Mouse (Mus musculus): Measurements from ENCODE around the gene Slc37a1.
A peak's percentile ranks its signal among the peaks of the same experiment; 100 is the strongest.

The Slc37a1 gene

DNA sequence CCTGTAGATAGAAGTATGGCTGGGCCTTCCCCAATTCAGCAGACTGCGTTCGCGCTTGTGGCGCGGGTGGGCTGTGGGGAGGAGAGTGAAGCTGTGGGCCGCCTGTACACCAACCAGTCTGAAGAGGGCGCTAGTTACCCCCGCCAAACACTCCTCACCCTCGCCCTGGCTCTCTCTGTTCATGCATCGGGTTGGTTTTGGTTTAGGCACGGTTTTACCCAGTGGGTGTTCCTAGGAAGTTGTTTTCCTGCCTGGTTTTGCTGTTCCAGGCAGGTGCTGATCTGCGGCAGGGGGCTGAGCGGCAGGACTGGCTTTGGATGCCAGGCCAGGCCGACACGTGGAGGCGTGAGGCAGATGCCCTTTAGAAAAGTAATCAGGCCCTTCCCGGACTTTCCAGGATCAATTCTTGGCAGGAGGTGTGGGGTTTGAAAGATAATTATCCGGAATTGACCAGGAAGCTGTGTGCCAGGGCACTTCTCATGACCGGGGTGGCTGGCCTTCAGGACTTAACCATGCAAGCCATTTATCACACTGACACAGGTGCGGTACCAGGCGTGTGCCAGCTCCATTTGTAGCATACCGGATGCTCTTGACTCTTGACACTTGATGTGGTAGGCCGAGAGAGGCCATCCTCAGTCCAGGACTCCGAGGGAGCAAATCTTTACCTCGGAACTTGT is 8.8 kb downstream of the Slc37a1 start:
- peak; percentile 33 for DNase-seq

DNA sequence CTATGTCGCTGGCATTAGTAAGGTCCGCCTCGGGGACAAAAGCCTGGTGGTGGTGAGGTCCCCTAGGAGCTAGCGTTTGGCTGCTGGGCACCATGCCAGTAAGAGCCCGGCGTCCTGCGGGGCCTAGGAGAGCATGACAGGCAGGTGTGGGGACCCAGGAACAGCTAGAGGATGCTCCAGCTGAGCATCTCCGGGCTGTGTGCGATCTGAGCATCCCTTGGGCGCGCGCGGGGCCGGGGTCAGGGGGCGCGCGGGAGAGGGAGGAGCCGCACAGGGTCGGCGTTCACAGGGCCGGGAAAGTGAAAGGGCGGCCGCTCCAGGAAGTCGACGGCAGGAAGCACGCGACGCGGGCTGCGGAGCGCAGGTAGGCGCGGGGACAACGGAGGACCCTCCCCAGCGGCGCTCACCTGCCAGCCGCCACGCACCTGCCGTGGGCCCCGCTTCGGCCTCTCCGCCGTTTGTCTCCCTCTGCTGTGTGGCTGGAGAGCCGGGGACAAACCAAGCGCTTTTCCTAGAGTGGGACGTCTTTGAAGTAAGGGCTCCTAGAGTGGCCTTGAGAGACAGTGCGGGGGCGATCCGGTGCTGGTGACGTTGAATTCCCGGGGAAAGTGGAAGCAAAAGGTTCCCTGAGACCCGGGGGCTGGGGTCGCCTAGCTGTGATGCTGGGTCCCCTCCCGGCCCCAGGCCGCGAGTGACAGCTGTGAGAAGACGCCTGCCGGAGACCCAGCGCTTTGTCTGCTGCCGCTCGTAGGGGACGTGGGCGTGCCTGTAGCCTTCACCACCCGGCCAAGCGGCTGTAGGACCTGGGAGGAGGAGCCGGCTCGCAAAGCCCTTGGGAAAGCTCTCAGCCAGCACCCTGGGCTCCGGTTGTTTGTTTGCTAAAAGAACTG is 9.5 kb downstream of the Slc37a1 start:
- DNase-seq, result peak; percentile 83

DNA sequence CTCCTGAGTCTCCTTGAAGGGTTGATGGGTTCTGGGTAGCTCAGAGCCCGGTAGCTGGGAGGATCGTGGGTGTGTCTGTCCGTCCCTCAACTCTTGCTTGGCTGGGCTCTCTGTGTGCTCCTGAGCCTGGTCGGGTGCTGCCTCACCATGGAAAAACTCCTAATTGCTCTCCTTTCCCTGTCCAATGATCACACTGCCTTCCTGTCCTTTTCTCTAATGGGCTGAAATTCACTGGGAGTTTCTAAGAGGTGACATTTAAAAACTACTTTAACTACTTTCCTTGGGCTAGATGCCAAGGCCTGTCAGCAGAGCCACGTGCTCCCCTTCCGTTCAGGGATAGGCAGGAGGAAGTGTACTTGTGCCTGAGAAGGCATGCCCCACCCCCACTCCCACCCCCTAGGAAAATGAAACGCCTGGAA is 10.9 kb downstream of the Slc37a1 start:
- DNase-seq, result peak; percentile 69

DNA sequence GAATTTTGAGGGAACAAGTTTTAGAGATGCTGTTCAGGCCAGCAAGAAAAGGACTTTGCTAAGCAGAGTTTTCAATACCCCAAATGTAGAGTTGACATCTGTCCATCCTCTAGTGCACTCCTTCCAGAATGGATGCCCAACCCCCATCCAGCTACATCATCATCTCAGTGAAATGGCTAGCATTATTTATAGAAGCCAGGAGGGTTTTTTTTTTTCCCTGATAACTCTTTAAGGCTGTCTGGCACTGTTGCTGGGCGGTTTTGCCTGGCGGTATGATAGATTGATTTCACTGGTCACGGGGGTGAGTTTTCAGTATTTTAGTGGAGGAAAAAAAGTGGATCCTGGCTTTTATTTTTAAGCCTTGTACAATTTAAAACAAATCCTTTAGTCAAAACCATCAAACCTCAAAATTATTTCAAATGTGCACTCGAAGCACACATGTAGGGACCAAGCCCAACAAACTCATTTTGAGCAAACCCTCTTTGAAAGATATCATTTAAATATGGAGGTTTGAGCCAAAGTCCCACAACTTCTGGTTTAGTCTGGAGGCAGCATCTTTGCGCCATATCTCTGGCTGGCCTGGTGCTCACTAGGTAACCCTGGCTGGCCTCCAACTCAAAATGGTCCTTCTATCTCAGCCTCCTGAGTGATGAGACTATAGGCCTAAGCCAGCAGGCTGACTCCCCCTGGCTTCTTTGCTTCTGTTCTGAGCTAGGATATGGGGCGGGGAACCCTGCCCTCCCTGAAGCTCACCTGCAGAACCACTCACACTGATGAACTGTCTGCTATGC is 12.0 kb downstream of the Slc37a1 start:
- DNase-seq, result no peak

DNA sequence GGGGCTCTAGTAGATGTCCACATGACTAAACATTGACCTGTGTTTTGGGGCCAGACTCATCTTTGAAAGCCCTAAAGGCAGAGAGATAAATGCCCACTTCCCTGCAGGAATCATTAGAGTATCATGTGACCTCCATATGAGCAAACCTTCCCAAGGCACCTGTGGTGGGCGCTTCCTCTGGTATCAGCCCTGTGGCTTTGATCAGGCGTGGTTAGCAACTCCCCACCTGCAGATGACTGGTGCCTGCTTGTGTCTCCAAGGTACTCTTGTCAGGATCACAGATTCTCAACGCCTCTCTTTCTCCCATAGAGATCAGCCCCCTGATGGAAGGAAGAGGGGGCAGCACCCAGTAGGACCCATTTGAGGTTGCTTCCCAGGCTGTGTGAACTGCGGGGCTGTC is 13.4 kb downstream of the Slc37a1 start:
- no peak for DNase-seq

DNA sequence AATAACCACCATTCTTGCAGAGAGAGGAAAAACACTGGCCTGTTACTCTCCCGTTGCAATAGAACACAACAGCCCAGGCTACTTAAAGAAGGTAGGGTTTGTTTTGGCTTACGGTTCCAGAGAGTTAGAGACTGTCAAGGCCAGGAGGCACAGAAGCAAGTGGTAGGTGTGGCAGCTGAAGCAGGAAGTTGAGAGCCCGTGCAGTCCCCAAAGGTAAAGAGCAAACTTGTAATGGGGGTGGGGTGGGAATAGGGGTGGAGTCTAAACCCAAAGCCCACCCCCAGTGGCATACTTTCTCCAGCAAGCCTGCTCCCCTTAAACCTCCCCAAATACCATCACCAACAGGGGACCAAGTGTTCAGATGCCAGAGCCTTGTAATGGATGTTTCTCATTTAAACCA is 14.1 kb downstream of the Slc37a1 start:
- no peak for DNase-seq

DNA sequence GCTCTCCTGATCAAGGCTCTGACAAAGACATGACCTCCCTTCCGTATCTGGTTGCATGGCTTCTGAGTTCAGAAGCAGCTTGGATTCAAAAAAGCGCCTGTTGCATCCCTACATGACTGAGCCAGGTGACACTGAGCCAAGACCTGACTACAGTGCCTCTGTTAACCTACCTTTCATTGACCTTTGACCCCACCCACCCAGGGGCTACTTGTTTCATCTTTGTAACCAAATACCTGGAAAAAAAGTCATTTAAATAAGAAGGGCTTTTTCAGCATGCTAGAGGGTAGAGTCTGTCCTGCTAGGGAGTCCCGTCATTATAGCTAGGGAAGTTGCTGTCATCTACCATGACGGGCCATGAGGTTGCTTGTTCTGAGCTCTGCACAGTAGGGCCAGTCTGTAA is 16.8 kb downstream of the Slc37a1 start:
- DNase-seq, result no peak

DNA sequence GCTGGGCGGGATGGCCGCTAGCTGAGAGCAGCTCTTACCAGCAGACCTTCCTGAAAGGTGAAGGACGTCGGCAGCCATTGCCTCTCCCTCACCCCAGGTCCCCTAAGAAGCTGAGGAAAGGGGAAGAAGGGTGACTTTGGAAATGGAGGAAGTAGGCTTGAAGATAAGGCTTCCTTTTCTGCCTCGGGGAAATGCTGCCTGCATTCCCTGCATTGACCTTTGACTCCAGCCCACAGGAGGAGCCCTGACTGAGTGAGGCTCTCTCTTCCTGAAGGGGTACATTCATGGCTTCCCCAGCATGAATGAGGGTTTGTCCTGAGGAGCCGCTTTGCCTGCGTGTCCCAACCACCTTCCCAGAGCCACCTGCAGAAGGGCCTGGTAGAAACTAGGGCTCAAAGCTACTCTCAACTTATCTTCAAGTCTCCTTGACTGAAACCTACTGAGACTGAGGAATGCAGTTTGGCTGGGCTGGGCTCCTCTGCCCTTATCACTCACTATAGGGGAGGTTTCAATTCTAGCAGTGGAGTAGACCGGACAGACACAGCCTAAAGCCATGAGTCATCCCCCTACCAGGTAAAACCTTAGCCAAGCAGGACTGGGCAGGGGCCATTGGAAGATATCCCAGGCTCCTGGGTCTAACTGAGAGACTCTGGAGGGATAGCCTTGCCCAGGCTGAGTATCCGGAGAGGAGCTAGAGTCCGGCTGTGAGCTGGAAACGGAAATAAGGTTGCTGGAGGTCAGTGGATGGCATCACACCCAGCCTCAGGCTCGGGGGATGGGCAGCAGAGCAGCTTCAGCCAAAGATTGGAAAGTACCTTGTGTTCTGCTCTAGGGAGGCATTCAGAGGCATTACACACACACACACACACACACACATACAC is 18.5 kb downstream of the Slc37a1 start:
- DNase-seq, result no peak

DNA sequence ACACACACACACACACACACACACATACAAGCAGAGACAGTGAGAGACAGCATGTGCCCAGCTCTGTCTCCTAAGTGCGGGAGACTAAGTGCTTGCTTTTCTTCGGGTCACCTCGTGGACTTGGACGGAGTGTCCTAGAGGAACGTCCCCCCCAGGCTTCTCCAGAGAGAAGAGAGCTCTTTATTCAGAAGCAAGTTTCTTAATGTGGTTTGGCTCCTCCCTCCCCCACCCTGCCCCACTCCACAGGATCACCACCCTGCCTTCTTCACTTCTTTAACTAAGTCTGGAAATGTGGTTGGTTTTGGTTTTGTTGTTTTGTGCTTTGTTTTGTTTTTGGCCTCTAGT is 19.2 kb downstream of the Slc37a1 start:
- no peak for DNase-seq

DNA sequence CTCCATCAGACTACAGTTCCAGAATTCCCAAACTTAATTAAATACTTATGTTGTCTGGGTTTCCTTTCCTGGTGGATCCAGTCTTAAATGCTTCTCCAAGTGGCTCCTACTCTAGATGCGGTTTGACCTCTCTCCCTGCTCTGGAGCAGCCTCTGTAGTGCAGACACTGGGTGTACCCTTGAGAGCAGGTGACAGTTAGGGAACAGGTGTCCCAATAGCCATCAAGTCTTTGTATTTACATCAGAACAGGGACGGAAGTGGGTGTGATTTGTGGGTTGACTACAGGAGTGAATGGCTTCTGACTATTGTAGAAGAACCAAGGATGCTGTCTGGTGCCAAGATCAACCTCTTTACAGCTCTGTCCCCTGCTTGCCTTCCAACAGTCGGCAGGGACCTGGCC is 21.2 kb downstream of the Slc37a1 start:
- DNase-seq, result no peak

DNA sequence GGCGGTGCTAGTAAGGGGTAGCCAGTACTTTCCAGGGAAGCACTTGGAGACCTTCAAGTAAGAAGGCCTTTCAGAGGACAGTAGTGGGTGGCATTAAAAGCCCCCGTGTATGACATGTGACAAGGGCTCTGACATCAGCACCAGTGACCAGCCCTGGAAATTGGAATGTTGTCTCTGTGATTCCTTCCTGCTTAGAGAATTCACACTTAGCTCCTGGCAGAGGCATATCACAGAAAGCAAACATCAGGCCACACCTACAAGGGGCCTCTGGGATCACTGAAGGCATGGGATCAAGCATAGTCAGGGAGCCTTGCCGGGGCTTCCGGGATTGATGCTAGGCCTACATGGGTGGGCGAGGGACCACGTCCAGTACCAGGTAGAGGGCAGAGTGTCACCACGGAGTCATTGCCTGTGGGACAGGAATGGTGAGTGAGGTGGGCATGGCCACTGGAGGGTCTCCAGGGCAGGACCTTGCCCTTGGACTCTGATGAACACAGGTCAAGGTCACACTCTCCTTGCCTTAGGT is 21.8 kb downstream of the Slc37a1 start:
- DNase-seq, result no peak

DNA sequence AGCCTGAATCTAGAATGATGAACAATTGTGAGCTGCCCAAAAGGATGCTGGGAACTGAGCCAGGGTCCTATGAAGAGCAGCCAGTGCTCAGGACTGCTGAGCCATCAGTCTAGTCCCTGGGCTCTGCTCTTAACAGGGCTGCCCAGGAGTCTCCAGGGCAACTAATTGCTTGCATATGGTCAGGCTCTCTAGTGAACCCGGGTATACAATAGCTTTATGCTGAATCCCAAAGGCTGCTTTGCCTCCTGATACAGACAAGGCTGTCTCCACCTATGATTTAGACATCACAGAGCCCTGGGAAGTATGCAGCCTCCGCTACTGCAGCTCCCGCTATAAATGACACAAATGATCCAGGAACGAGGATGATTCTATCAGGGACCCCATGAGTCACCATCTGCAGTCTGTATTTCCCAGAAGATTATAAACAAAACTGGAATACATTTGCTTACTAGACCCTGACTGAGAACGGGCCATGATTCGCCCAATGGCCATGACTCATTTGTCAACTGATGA is 22.7 kb downstream of the Slc37a1 start:
- DNase-seq, result no peak

DNA sequence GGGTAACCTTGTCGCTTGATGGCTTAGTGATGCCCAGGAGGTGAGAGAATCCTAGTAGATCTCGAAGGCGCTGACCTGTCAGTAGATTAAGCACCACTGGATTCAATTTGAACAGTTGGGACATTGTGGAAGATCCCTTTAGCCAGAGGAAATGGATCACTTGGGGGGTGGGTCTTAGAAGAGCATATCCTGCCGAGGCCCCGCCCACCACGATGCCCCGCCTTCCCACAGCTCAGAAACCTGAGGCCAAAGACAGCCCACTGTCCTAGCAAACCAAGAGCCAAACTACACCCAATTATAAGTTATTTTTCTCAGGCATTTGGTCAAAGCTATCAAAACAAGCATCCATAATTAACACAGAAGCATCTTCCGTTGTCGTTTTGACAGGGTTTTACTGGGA is 24.5 kb downstream of the Slc37a1 start:
- no peak for DNase-seq

DNA sequence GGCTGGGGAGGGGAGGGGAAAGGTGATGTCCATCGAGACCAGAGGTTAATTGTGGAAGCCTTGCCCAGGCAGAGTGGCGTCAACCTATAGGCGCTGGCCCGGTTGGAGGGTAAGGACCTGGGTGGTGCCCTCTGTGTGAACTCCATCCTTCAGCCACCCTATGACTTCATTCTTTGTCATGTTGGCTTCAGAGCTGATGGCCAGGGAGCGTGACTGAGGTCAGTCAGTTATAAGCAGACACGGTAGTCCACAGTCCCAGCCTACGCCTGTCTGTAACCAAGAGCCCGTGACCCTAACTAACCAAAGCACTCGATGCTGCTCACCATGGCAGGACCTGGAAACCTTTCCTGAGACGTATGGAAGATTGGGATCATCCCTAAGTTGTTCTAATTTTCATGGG is 26.1 kb downstream of the Slc37a1 start:
- no peak for DNase-seq

DNA sequence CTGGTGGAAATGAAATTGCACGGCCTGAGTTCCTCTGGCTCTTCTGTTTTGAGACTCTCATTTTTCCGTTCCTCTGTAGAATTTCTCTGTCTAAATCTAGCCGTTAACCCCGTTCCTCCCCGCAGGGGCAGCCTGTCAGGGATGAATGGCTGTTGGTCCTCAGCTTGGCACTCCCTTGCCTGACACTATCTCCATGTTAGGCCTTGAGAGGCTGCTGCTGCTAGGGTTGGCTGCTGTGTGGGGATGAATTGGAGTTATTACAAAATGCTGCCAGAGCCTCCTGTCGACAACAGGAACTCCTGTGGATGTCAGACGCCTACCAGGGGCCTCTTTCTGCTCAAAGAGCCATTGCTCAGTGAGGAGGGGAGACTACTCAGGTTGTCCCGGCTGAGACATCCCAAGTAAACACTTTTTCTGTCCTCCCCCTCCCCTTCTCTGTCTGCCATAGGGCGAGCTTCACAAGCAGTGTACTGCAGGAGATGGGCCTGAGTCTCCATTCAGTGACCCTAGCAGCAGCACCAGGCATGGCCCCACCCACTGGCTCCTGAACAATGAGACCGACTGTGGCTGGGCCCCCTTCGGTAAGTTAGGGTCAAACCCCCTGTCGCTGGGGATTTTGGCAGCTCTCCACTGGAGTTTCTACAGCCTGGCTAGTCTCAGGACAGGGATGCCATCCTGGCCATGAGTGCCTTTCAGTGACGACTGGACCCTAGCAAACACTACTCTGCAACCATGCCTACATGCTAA is 28.6 kb downstream of the Slc37a1 start:
- DNase-seq, result no peak

DNA sequence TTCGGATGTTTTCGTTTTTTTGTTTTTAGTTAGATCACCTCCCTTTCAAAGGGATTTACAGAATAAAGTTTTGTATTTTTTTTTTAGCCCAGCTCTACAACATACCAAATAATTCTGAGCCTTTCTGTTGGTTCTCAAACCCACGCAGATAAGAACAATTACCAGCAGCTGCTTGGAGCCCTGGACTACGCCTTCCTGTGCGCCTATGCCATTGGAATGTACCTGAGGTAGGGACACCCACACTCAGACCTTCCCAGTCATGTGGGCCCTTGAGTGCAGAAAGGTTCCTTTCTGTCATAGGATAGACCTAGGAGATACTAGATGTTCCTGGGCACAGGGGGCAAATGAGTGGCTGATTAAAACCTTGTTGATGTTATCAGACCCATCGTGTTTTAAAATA is 29.4 kb downstream of the Slc37a1 start:
- no peak for DNase-seq

DNA sequence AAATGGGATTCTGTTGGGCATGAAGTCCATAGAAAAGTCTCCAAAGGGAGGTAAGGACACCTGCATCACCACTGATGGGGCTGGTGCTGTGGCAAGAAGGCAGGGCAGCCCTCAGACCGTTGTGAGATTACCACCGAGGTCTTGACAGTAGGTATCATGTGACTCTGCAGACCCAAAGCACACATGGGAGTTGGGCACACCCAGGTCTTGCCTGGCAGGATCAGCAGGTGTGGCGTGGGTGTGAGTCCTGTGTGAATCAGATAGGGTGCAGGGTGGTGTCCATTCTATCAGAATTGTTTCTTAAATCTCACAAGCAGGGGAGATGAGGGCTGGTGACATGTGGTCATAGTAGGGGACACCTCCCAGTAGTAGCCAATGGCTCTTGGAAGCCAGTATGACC is 30.4 kb downstream of the Slc37a1 start:
- DNase-seq, result no peak

DNA sequence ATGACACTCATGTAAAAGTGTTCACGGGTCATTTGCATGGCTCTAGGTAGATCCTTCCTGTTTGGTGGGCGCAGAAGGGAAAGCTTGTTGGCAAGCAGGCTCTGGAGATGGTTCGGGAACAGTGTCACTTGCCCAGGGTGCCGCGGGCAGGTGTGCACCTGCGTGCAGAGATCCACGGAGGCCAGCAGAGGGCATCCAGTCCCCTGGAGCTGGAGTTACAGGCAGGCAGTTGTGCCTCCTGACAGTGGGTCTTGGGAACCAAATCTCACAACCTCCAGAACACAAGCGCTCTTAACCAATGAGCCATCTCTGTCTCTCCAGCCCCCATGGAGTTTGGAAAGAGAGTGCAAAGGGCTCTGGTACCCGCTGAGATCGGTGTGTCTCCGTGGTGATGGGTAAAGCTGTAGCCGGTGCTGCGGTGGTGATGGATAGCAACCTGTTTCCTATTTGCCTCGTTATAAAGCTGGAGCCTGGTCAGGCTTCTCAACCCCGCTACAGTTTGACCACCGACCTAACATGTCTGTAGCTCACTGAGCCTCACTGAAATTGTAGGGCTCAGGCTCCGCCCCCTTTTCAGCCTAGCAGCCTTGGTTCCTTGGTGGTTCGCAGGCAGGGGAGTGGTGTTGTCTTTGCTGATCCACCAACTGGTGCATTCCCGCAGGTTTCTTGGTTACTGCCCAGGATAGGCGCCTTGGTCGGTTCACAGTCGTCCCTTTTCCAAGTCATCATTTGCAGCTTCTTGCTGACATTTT is 31.1 kb downstream of the Slc37a1 start:
- DNase-seq, result peak; percentile 25

DNA sequence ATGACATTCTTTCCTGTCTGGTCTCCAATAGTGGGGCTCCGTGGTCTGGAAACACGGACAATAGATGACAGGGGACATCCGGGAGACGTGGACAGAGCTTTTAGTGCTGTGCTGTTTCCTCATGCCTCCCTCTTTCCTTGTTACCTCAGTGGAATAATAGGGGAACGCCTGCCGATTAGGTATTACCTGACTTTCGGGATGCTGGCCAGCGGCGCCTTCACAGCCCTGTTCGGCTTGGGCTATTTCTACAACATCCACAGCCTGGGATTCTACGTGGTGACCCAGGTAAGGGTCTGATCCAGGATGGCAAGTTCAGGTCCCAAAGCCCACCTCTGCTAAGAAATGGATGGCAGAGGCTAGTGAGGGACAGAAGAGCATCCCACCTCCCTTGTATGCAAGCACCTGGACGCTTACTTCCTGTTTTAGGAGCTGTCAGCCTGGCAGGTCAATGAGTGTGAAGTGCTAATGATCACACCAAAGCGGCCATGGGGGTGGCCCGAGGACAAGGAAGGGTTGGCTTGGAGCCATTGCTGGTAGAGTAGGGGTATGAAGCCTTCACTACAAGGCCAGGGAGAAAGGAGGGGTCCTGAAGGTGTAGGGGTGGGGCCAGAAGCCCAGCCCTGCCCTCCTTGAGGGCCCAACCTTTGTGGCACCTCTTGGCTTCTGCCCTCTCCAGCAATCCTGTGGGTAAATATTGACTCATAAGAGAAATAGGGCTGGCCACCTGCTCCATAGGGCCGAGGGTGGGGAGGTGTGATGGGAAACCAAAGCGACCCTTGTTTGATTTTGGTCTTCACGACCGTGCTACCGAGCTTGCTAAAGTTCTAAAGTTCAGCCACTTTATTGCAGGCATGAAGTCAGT is 32.5 kb downstream of the Slc37a1 start:
- peak; percentile 60 for DNase-seq

DNA sequence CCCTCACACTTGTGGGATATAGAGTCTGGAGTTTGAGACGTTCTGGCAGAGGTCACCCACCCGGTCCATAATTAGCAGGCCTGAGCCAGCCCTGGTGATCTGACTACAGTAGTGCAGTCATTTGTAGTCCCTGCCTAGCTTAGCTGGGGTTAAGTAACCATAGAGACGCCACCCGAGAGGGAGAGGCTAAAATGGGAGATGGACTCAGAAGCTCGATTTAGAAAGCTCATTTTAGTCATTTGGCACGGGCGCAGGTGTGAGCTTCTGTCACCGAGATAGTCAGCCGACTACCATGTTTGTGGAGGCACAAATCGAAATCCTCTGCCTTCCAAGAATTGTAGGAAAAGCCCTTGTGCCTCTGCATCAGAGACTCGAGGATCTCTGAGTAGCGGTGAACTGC is 34.8 kb downstream of the Slc37a1 start:
- no peak for DNase-seq
